Mouse (Mus musculus) spleen, embryonic (tissue): ENCODE data around the gene Cadm4.

Experiments used
- CTCF ChIA-PET: fragments of 350-600 bp; sonication (Branson Sonifier 250); formaldehyde crosslinking; loops from one replicate; lab custom pipeline; 2022; lab: Charles Lee

Gene Cadm4

DNA sequence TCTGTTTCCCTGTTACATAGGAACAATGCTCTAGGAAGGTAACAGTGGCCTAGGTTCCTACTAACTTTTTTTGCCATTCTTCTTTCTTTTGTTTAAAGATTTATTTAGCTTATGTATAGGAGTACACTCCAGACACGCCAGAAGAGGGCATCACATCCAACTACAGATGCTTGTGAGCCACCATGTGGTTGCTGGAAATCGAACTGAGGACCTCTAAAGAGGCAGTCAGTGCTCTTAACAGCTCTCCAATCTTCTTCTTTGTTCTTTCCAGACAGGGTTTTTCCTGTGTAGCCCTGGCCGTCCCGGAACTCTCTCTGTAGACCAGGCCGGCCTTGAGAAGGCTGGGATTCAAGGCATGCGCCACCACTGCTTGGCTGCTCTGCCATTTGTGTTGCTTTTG, 43.2 kb downstream of the Cadm4 start:
- CTCF ChIA-PET = interaction anchor here (0.7 kb wide), 1 partner anchor 190 kb away, joined by 3 read pairs; no protein-coding TSS in a partner anchor

DNA sequence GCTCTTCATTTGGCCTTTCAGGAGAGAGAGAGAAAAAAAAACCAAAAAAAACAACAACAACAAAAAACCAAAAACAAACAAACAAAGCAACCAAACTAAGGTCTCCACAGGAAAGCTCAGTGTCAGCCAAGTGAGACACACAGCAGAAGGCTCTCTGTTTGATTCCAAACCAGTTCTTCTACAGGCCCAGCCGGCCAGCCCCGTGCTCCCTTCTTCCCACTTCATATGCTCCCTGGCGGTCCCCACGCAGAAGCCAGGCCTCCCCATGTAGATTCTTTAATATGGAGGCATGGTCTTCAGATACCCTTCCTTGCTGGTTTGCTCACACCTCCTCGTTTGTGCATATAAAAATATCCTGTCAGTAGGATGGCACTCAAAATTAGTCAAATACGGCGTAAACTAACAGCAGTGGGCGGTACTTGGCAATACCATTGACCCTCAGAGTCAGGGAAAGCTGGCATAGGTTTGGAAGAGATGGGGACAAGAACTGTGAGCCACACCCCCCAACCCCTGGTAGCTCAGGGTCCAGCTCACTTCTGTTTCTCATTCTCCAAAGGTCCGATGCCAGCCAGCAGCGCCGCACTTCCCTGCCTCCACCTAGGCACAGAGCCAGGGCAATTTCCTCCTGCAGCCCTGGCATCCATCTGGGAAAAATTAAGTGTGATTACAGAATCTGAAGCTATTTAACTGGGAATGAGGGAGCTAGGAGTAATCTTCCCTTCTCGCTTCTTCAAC, 44.0 kb downstream of the Cadm4 start:
- CTCF ChIA-PET = interaction anchor here (0.7 kb wide), 2 partner anchors 191 to 458 kb away, joined by 3 read pairs; no protein-coding TSS in a partner anchor

DNA sequence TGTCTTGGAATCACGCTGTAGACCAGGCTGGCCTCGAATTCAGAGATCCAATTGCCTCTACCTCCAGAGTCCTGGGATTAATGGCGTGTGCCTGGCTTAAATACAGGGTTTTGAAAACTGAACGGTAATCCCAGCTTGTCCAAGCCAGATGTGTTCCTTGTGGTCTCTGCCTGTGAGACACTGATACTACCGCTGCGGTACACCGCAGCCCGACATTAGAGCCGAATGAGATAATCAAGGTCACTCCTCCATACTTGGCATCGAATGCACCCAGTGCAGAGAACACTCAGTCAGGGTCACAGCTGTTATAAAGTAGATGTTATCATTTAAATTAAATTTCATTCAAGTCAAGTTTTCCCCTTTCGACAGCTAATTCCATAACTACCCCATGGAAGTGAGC, 47.0 kb downstream of the Cadm4 start:
- CTCF ChIA-PET = no interaction called here

DNA sequence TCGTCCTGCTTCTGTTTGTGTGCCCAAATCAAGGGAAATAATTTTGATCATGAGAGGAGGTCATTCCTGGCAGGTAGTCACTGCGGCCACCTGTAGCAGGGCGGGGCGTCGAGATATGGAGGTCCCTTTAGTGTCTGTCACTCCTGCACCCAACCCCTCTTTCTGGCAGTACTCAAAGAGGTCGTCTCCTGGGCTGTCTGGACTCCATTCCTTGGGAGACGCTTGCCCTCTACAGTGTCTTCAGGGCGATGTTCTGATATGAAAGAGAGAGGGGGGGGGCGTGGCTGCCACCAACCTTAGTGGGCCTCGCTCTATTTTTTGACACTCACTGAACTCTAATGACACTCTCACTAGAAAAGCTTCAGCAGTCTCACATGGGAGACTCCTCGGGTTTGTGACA, 47.8 kb downstream of the Cadm4 start:
- CTCF ChIA-PET = interaction anchor here (0.6 kb wide), 1 partner anchor 162 kb away, joined by 3 read pairs; no protein-coding TSS in a partner anchor

DNA sequence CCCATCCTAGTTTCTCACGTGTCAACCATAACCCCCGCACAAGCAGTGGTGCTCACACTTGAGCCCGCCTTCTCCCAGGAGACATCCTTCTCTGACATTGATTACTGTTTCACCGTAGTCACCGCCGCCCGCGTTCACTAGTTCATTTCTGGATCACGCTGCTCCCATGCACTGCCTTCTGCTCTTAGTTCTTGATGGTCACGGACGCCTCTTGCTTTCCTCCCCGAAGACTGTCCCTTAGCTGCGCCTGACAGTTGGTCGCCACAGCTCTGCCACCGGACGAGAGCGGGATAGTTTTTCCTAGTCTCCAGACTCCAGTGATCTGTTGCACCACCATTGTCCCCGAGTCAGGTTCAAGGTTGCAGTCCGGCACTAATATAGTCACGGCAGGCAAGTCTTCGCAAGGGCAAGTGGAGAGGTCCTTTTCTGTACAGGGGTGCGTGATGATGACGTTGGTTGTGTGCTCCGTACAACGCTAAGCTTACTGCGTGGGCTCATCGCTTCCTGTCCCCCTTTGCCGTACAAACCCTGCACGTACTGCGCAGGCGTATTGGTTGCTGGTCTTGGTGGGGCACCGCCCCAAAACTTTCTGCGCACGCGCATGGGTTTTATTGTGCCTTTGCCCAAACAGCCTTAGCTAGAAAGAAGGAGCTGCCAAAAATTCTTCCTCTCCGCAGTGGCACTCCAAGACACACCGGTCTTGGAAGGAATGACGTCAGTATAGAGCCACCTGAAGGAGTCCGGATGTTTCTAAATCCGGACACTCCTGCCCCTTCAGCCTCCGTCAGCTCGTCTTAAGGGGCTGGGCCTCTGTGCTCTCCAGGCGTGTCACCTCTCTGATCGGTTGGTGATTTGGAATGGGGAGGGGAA, 48.5 kb downstream of the Cadm4 start, which contains the start of gene Irgq:
Gene Irgq (plus strand): TSS at position 628 of the 870 bp plus-strand sequence.
- CTCF ChIA-PET = interaction anchor here (0.6 kb wide), 2 partner anchors 14 to 163 kb away, joined by 3 read pairs; no protein-coding TSS in a partner anchor

DNA sequence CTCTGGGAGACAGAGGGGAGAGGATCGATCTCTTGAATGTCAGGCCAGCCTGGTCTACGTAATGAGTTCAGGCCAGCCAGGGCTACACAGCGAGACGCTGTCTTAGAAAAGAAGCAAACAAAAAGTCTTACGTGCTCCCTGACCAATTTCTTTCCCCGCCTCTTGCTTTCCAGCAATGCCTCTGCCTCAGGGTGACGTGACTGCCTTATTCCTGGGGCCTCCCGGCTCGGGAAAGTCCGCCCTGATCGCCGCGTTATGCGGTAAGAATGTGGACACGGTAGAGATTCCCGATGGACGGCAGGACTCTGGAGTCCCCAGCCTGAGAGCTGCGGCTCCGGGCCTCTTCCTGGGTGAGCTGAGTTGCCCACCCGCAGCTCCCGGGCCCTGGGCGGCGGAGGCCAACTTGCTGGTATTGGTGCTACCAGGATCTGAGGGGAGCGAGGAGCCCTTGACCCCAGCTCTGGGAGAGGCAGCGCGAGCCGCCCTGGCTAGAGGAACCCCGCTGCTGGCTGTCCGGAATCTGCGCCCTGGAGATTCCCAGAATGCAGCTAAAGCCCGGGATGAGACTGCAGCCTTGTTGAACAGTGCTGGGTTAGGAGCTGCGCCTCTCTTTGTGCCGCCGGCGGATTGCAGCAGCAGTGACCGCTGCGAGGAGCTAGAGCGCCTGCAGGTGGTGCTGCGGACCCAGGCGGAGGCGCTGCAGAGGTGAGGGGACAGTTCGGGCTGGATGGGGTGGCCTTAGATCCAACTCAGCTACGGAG, 49.6 kb downstream of the Cadm4 start:
- CTCF ChIA-PET = interaction anchor here (0.6 to 1.3 kb wide), 4 partner anchors 15 to 168 kb away, joined by 3 to 6 read pairs (median 3); partner anchors contain the start of gene Xrcc1

DNA sequence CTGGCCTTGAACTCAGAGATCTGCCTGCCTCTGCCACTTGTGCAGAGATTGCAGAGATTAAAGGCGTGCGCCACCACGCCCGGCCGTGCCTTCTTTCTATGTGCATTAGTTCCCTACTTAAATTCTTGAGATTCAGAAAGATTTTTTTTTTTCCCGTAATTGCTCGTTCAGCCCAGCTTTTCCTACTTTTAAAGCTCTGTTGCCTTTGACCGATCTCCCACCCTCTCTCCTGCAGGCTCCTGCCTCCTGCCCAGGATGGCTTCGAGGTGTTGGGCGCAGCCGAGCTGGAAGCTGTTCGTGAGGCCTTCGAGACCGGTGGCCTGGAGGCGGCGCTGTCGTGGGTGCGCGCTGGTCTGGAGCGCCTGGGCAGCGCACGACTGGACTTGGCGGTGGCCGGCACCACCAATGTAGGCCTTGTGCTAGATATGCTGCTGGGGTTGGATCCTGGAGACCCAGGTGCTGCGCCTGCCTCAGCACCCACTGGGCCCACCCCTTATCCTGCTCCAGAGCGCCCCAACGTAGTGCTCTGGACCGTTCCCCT, 51.3 kb downstream of the Cadm4 start:
- CTCF ChIA-PET = interaction anchor here (1.0 kb wide), 1 partner anchor 69 kb away, joined by 9 read pairs; no protein-coding TSS in a partner anchor

DNA sequence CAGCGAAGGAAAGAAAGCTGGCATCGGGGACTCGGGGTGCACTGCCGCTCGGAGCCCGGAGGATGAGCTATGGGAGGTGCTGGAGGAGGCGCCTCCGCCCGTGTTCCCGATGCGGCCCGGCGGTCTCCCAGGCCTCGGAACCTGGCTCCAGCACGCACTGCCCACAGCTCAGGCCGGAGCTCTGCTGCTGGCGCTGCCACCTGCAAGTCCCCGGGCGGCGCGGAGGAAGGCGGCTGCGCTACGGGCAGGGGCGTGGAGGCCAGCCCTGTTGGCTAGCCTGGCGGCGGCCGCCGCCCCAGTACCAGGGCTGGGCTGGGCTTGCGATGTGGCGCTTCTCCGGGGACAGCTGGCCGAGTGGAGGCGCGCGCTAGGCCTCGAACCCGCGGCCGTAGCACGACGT, 52.0 kb downstream of the Cadm4 start:
- CTCF ChIA-PET = interaction anchor here (0.6 kb wide), 1 partner anchor 60 kb away, joined by 9 read pairs; no protein-coding TSS in a partner anchor

DNA sequence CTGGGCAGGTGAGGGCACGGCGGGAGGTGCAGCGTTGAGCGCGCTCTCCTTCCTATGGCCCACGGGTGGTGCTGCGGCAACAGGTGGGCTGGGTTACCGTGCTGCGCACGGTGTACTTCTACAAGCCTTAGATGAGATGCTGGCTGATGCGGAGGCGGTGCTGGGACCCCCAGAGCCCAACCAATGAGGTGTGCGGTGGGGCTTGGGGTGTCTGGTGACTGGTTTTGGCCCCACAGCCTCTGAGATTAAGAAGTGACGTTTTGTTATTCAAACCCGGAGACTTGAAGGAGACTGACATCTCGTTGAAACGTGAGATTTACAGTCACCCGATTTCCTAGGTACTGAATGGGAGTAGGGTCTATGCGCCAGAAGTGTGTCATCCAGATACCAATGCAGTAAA, 52.5 kb downstream of the Cadm4 start:
- CTCF ChIA-PET = no interaction called here

DNA sequence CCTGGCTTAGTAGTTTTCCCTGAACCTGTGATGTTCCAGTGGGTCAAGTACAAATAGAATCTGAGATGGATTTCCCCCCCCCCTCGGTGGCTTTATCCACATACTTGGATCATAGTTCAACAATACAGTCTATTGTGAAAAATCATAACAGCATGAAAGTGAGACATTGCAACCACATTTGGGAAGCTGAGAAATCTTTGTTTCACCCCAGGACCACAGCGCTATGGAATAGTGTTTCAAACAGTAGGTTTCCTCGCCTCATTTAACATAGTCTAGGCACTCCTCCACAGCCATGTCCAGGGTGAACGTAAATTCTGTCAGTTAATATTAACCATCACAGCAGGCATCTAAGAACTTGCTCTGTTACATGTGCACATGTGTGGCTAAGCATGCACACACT, 55.3 kb downstream of the Cadm4 start:
- CTCF ChIA-PET = interaction anchor here (0.7 kb wide), 1 partner anchor 26 kb away, joined by 3 read pairs; no protein-coding TSS in a partner anchor

DNA sequence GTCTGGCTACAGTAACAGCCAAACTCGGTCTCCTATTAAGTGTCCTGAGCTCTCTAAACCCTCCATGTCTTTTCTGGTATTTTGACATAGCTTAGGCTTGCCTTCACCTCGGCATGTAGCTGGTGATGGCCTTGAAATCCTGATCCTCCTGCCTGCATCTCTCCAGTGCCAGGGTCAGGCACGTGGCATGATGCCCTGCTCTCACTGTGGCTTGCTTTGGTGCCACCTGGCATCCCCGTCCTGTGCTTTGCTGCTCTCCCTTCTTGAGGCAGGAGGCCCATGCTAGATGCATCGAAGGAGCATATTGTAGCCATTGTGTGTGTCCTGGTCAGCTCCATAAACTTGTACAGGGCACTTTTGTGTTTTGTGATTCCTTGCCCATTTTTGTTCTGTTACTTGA, 55.8 kb downstream of the Cadm4 start:
- CTCF ChIA-PET = interaction anchor here (0.7 kb wide), 1 partner anchor 26 kb away, joined by 3 read pairs; no protein-coding TSS in a partner anchor

DNA sequence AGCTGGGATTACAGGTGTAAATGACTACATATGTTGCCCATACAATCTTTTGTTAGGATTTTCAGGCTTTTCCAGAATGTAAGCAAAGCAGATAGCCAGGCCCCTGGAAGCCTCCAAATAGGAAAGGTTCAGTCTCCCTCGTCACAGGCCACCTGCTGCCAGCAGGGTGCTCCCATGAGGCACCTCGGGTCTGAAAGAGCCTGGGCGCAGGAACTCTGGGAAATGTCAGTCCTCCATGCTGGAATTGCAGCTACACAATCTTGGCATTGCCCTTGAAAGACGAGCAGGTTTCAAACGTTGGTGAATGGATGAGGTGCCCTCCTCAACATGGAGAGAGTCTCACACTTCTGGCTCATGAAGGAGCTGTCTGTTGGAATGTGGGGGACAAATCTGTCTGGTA, 56.3 kb downstream of the Cadm4 start:
- CTCF ChIA-PET = interaction anchor here (0.6 kb wide), 1 partner anchor 247 kb away, joined by 5 read pairs; no protein-coding TSS in a partner anchor

DNA sequence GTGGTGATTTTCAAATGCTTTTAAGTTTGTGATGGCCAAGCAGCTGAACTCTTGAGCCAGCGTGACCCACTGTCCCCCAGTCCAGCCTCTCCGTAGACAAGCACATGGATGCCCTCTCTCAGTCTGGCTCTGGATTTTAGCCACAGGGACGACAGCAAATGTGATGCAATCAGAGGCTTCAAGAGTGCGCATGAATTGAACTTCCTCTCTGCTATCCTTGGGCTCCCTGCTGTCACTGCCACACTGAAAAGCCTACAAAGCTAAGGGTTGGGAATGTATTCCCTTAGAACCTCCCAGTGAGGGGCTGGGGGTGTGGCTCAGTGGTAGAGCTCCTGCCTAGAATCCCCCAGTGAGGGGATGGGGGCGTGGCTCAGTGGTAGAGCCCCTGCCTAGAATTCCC, 56.9 kb downstream of the Cadm4 start:
- CTCF ChIA-PET = no interaction called here

DNA sequence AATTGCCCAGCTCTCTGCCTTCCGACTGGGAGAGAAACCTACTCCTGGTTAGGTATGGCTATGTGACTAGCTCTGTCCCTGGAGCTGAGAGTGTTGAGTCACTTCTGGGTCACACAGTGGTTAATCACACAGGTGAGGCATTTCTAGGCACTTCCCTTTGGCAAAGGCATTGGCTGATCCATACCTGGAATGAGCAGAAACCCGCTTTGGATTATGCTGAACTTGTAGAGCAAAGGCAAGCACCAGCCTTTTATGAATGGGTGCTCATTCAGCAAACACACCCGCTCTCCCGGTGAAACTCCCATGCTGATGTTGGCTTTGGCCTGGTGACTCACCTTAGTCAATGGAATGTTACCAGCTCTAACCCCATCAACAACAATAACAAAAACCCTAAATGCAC, 57.9 kb downstream of the Cadm4 start:
- CTCF ChIA-PET = no interaction called here

DNA sequence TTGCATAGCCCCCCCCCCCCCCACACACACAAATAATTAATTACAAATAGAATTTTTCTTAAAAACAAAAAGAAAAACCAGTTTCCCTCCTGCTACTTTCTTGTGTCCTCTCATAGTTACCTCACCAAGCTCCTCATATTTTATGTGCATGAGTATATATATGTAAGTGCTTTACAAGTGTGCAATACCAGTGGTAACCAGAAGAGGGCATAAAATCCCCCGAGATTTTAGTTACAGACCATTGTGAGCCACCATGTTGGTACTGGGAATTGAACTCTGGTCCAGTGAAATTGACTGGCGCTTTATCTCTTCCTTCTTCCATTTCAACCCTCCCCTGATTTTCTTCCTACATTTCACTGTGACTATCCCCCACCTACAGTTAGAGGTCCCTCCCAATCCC, 62.7 kb downstream of the Cadm4 start:
- CTCF ChIA-PET = no interaction called here

DNA sequence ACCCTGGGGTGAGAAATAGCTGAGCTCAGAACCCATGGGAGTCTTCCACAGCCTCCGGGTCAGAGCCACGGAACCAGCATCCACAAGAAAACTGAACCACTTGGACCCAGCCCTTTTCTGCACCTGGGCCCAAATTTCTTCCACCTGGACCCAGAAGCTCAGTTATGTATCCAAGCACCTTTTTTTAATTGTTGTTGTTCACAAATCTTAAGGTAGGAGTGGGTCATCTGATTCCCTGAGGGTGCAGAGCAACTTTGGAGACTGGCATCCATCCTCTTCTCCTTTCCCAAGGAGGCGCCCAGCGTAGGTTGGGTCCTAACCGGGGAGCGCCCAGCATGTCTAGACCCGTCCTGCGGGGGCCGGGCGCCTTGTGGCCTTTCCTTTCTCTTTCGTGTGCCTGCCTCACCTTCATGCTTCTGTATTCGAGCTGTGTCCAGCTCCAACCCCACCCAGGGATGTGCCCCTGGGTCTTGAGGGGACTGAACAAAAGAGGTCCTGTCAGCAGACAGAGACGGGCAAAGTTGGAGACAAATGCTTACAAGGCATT, 64.3 kb downstream of the Cadm4 start, which contains the start of the genes Pinlyp and Xrcc1:
Gene Pinlyp (minus strand): TSS at position 51 of the 547 bp plus-strand sequence.
Gene Xrcc1 (plus strand): TSS at position 222 of the 547 bp plus-strand sequence.
- CTCF ChIA-PET = interaction anchor here (0.6 to 1.0 kb wide), 3 partner anchors 15 to 68 kb away, joined by 3 to 6 read pairs (median 4); no protein-coding TSS in a partner anchor

DNA sequence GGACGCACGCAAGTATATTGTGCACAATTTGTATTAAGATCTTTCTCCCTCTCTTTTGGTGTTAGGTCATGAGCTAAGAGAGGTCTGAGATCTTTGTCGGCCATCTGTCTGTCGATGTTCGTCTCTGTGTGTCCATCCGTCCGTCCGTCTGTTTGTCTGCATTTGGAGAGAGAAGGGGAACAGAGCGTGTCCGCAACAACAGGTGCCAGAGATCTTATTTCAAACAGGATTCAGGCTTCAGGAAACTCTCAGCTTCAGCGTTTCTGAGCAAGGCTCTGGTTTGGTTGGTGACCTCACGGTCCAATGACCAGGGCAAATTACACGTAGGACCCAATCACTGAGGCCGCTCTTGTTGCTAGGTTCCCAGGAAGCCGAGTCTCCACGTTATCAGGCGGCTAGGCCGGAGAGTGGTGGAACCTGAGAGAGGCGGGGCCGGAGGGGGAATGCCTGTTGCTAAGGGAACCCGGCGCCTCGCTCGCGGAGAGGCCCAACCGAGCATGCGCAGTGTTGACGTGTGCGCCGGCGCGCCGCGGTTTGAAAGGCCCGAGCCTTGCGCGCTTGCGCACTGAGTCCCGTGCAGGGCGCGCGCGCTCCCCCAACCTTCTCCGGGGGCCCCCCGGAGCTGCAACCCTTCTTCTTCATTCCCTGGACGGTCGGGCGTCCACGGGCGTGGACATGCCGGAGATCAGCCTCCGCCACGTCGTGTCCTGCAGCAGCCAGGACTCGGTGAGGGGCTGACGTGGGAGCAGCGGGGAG, 65.0 kb downstream of the Cadm4 start:
- CTCF ChIA-PET = interaction anchor here (0.6 to 1.0 kb wide), 2 partner anchors 15 to 69 kb away, joined by 4 to 6 read pairs; no protein-coding TSS in a partner anchor

DNA sequence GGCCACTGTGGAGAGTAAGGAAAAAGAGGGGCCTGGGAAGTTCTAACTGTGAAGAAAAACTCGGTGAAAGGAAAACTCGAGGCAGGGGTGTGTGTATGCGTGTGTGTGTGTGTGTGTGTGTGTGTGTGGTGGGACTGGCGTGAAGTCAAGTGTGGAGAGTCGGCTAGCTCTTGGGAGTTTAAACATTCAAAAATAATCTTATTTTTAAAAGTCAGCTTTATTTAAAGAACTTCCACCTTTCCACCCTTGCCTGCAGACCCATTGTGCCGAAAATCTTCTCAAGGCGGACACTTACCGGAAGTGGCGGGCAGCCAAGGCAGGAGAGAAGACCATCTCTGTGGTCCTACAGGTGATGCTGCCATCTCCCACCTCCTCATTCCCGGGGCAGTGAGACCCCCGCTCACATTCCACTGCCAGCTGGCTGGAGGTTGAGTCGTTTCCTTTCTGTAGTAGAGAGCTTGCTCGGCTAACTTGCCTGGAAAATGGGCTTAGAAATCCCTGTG, 65.8 kb downstream of the Cadm4 start:
- CTCF ChIA-PET = interaction anchor here (0.6 to 0.7 kb wide), 3 partner anchors 13 to 23 kb away, joined by 3 read pairs; no protein-coding TSS in a partner anchor
